Comparison of ENCODE assay signal across 13 mouse cellular contexts in the genomic region with DNA sequence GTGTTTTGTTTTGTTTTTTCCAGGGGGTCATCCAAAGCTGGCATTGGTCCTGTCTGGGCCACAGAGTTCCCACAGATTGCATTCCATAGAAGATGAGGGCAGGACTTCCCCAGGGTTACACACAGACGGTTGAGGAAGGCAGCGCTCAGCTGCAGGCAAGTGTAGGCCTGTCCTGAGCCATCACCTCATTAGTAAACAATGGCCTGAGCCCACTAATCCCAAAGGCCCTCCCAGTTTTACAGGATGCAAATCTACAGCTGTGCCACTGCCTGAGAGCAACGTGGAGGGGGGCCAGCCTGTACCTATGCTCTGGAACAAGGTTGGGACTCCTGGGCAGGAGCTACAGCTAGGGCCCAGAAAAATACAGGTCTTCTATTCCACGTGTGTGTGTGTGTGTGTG. TPM values are rescaled to one million over a fixed set of nuclear protein-coding genes. Genes with fewer than 3 reads are reported as not detected.
DNase-seq lines count a peak whose midpoint lies in the region; ATAC-seq lines count a peak whose summit lies in the region.
"Had no signal": no experiment of that assay in that cellular context is flagged by ENCODE, and none has a peak within 500 bp of the region (broad histone marks: within the 10 kb centered on the region; RNA-seq: fewer than 3 reads in every experiment).

No protein-coding gene starts in this region.

- ATAC-seq in kidney, embryonic 15.5 days (replicated peaks; ENCODE audit: low FRiP score): no peak
- ATAC-seq in embryonic facial prominence, embryonic 14.5 days (ENCODE audit: low read depth): peak; percentile 80
- peak; percentile 14; the same call in 1 of the 2 replicates for ATAC-seq in limb, embryonic 13.5 days (ENCODE audit: low FRiP score, low read depth)
- ATAC-seq in granulocyte monocyte progenitor cell, adult 5-6 weeks (replicated peaks; ENCODE audit: poor library complexity, severe bottlenecking): no peak

- WGBS in kidney, embryonic 15.5 days: 41% methylated on average over 4 of the region's 4 CpGs
- 25% methylated on average over 4 of the region's 4 CpGs for WGBS in embryonic facial prominence, embryonic 14.5 days
- WGBS in limb, embryonic 13.5 days: 19% methylated on average over 4 of the region's 4 CpGs

- H3K9ac ChIP-seq in kidney, embryonic 15.5 days: no peak overlapping the region
- H3K9ac ChIP-seq in embryonic facial prominence, embryonic 14.5 days (ENCODE audit: low read depth, low read length): no peak overlapping the region
- no peak overlapping the region for H3K9ac ChIP-seq in limb, embryonic 13.5 days

- no peaks in the 10 kb centered on the region for H3K36me3 ChIP-seq in kidney, embryonic 15.5 days
- H3K36me3 ChIP-seq in embryonic facial prominence, embryonic 14.5 days (ENCODE audit: control insufficient read depth, insufficient read depth, low read length): no peaks in the 10 kb centered on the region
- no peaks in the 10 kb centered on the region for H3K36me3 ChIP-seq in limb, embryonic 13.5 days

- H3K27me3 ChIP-seq in kidney, embryonic 15.5 days: peaks cover 38% of the 10 kb centered on the region
- H3K27me3 ChIP-seq in embryonic facial prominence, embryonic 14.5 days (replicated peaks; ENCODE audit: control insufficient read depth, insufficient read depth, low read length): peaks cover 11% of the 10 kb centered on the region
- H3K27me3 ChIP-seq in limb, embryonic 13.5 days: peaks cover 24% of the 10 kb centered on the region

- peaks cover 52% of the 10 kb centered on the region for H3K4me1 ChIP-seq in kidney, embryonic 15.5 days
- H3K4me1 ChIP-seq in embryonic facial prominence, embryonic 14.5 days (ENCODE audit: control insufficient read depth, insufficient read depth, low read length): peaks cover 25% of the 10 kb centered on the region
- H3K4me1 ChIP-seq in limb, embryonic 13.5 days: peaks cover 70% of the 10 kb centered on the region

- DNase-seq in kidney, adult 18-20 months: no peak
- DNase-seq in ZHBTc4 (ENCODE audit: low read depth, low spot score): peak; percentile 44
- peak; percentile 79 for DNase-seq in embryonic facial prominence, embryonic 14.5 days (ENCODE audit: low spot score)
- no peak for DNase-seq in spleen, postnatal 36 days (ENCODE audit: low spot score in 2 of 2)
- no peak for DNase-seq in adrenal gland, adult 18-20 months (ENCODE audit: low spot score in 2 of 2)
- DNase-seq: adrenal gland, adult 8-10 months; cerebellum, adult 8-10 months; right cerebral cortex, postnatal 4 days; thymus, adult 18-20 months had no signal

- 0 out of 2 replicates have a peak, but pooled peaks cover 3% of the 10 kb centered on the region for H3K9me3 ChIP-seq in kidney, embryonic 15.5 days (replicated peaks)
- H3K9me3 ChIP-seq in embryonic facial prominence, embryonic 14.5 days (ENCODE audit: control insufficient read depth, low read length): no peaks in the 10 kb centered on the region
- no peaks in the 10 kb centered on the region for H3K9me3 ChIP-seq in limb, embryonic 13.5 days

- H3K27ac ChIP-seq in kidney, embryonic 15.5 days: peak overlapping the region; percentile 69; the same call in 1 of the 2 replicates
- peak overlapping the region; percentile 22; the same call in 1 of the 2 replicates for H3K27ac ChIP-seq in embryonic facial prominence, embryonic 14.5 days (replicated peaks; ENCODE audit: low read depth, low read length)
- H3K27ac ChIP-seq in limb, embryonic 13.5 days: peak overlapping the region; percentile 70; the same call in 1 of the 2 replicates
- H3K27ac ChIP-seq: layer of hippocampus, adult 2 months had no signal

- no peak overlapping the region for H3K4me3 ChIP-seq in kidney, embryonic 15.5 days (replicated peaks)
- no peak overlapping the region for H3K4me3 ChIP-seq in embryonic facial prominence, embryonic 14.5 days (ENCODE audit: low read depth, low read length)
- no peak overlapping the region for H3K4me3 ChIP-seq in limb, embryonic 13.5 days
- H3K4me3 ChIP-seq: layer of hippocampus, adult 2 months had no signal

- no peak overlapping the region for H3K4me2 ChIP-seq in kidney, embryonic 15.5 days
- H3K4me2 ChIP-seq in embryonic facial prominence, embryonic 14.5 days (ENCODE audit: low read depth, low read length): no peak overlapping the region
- H3K4me2 ChIP-seq in limb, embryonic 13.5 days (replicated peaks): no peak overlapping the region

RNA-seq across cellular contexts. Expression of gene Tle3, which starts 55.7 kb away (rescaled TPM):
- 26.1 and 30.9 TPM in 2 replicates for polyA plus RNA-seq in kidney, embryonic 15.5 days (2015; fragmentation: Nextera tagmentation; extraction: Ambion mirVana)
- 25.5 and 31.4 TPM in 2 replicates for polyA plus RNA-seq in embryonic facial prominence, embryonic 14.5 days (2014; fragmentation: Nextera tagmentation; extraction: Ambion mirVana)
- 50.1 and 50.6 TPM in 2 replicates for polyA plus RNA-seq in limb, embryonic 13.5 days (2015; fragmentation: Nextera tagmentation; extraction: Ambion mirVana)
- total RNA-seq in adrenal gland, adult 18-20 months (2021): 100 to 1,000 TPM; 104 to 148 TPM
- 83.8 and 91.4 TPM in 2 replicates for total RNA-seq in granulocyte monocyte progenitor cell, adult 5-6 weeks (2014; fragmentation: Nextera tagmentation)
- total RNA-seq in granulocyte monocyte progenitor cell, adult 5-6 weeks (2017): 34.6 and 40.9 TPM in 2 replicates

Comparison
In these comparisons a context has a peak if more than half of its experiments do, and no peak if none do; other contexts are left out.
1. ATAC-seq: peak in embryonic facial prominence, embryonic 14.5 days (single experiment) and limb, embryonic 13.5 days (single experiment); none in kidney, embryonic 15.5 days (single experiment) and granulocyte monocyte progenitor cell, adult 5-6 weeks (single experiment).
2. DNase-seq: peak in ZHBTc4 (single experiment) and embryonic facial prominence, embryonic 14.5 days (single experiment); none in kidney, adult 18-20 months (single experiment), spleen, postnatal 36 days (0 of 2) and adrenal gland, adult 18-20 months (0 of 2).
3. Peak in every context shown above with its lines, with median percentiles within 50 percentile points of each other: H3K27ac ChIP-seq.